Mouse (Mus musculus) thymus, adult 2 months (tissue): ENCODE measurements around the gene Vtn. TPM values are rescaled to one million over a fixed set of nuclear protein-coding genes. Genes with fewer than 3 reads are reported as not detected.

ENCODE experiments used
- DNase-seq: peaks from one replicate; pipeline ENCODE4 v3.0.0; 2021
- H3K27ac ChIP-seq: fragments of 200-500 bp; 2 replicates; pipeline ENCODE4 v1.5.1; 2012; ENCODE audit warnings: low read length, control low read depth; ENCODE audit not compliant: control insufficient read depth, insufficient read depth
- H3K27me3 ChIP-seq: fragments of 200-500 bp; 2 replicates; pipeline ENCODE4 v1.6.1; 2012; ENCODE audit warnings: mild to moderate bottlenecking, low read length, moderate library complexity, mixed read lengths; ENCODE audit not compliant: control insufficient read depth, insufficient read depth
- H3K36me3 ChIP-seq: fragments of 200-500 bp; 2 replicates; pipeline ENCODE4 v1.6.1; 2012; ENCODE audit warnings: mild to moderate bottlenecking, low read length, moderate library complexity; ENCODE audit not compliant: control insufficient read depth, insufficient read depth
- H3K4me1 ChIP-seq: fragments of 200-500 bp; replicated peaks from 2 replicates; pipeline ENCODE4 v1.6.1; 2012; ENCODE audit warnings: low read length; ENCODE audit not compliant: control insufficient read depth, insufficient read depth
- H3K4me3 ChIP-seq: fragments of 200-500 bp; 2 replicates; pipeline ENCODE4 v1.5.1; 2012; ENCODE audit warnings: mild to moderate bottlenecking, low read length, control low read depth, moderate library complexity; ENCODE audit not compliant: control insufficient read depth, insufficient read depth
- CTCF ChIP-seq: fragments of 200-500 bp; IDR thresholded peaks from 2 replicates; pipeline ENCODE4 v1.5.1; 2012; ENCODE audit warnings: mild to moderate bottlenecking, control low read depth, low read length, moderate library complexity, borderline replicate concordance; ENCODE audit not compliant: control insufficient read depth, poor library complexity, insufficient read depth; ENCODE audit errors: extremely low read depth
- POLR2A ChIP-seq: fragments of 200-500 bp; IDR thresholded peaks from 2 replicates; pipeline ENCODE4 v1.6.1; 2012; ENCODE audit warnings: mild to moderate bottlenecking, low read length, control low read depth, moderate library complexity; ENCODE audit not compliant: control insufficient read depth, poor library complexity, insufficient read depth; ENCODE audit errors: extremely low read depth
- WGBS: fragments of 180-500 bp; shearing (Covaris S2); methylation state at CpG from one replicate; pipeline ENCODE4 v1.1.7; 2018; 5-methylcytosine and 5-hydroxymethylcytosine counted together
- polyA plus RNA-seq: library from polyadenylated mRNA; depleted of rRNA; stranded (reverse); fragments of >200 nt; gene quantifications from 2 replicates; pipeline ENCODE4 v1.2.3, GENCODE M21; 2012

The Vtn gene
- polyA plus RNA-seq, 1 experiment, result 5.5 TPM

GRCm38 (mm10) chr11:78495904-78496303 is 3.0 kb upstream of the Vtn start:
- Histone ChIP-seq H3K4me1 (peaks cover 15% of the 10 kb centered on the region), H3K27me3 (peaks cover 6% of the 10 kb centered on the region), H3K4me3 (no peak overlapping the region), H3K36me3 (no peaks in the 10 kb centered on the region), H3K27ac (no peak overlapping the region)
- 17% methylated on average over 6 of the region's 6 CpGs for WGBS
- peak; percentile 15 for DNase-seq
- TF ChIP-seq CTCF (no peak), POLR2A (no peak)

DNA sequence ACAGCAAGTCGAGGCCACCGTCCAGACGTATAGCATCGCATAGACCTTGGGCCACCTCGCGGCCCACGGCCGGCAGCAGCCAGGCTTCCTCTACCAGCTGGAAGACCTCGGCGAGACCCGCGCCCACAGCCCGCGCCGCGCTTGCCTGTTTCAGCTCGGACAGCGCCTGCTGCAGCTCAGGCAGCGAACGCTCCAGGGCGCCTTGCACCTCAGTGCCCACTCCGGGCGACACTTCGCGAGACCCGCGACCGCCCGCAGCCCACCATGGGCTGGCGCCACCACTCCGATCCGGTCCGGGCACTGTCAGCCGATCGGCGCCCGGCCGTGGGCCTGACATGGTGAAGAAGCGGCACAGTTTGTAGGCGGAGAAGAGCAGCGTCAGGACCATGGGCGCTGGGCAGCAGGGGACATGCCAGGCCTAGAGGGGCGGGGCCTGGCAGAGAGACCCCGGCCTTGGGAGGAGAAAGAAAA is 1.8 kb upstream of the Vtn start:
- DNase-seq, result peak; percentile 27
- 2% methylated on average over 44 of the region's 44 CpGs for WGBS
- TF ChIP-seq POLR2A, result no peak
- 0 out of 2 replicates have a peak, but pooled peaks have one; percentile 13 for TF ChIP-seq CTCF
- Histone ChIP-seq H3K4me1 (peaks cover 15% of the 10 kb centered on the region), H3K36me3 (no peaks in the 10 kb centered on the region), H3K4me3 (peak overlapping the region; percentile 43), H3K27me3 (peaks cover 6% of the 10 kb centered on the region), H3K27ac (no peak overlapping the region)

GRCm38 (mm10) chr11:78497544-78498522 is 1.1 kb upstream of the Vtn start, which contains the start of gene Sarm1:
Sarm1 (minus strand) TSS chr11:78497754.
- H3K4me3 ChIP-seq, result peak within 1 kb of the TSS; percentile 43
- peaks cover 15% of the 10 kb centered on the region for H3K4me1 ChIP-seq
- DNase-seq, result peak; percentile 99
- WGBS, result 3% methylated on average over 36 of the region's 36 CpGs
- peaks cover 6% of the 10 kb centered on the region for H3K27me3 ChIP-seq
- no peak within 1 kb of the TSS for H3K27ac ChIP-seq
- no peaks in the 10 kb centered on the region for H3K36me3 ChIP-seq
- no peak for TF ChIP-seq CTCF
- TF ChIP-seq POLR2A, result peak; percentile 19; the same call in 1 of the 2 replicates

GRCm38 (mm10) chr11:78499543-78499942 is 652 bp downstream of the Vtn start:
- WGBS, result 60% methylated on average over 16 of the region's 16 CpGs
- Histone ChIP-seq H3K27ac (no peak overlapping the region), H3K36me3 (no peaks in the 10 kb centered on the region), H3K27me3 (peaks cover 6% of the 10 kb centered on the region), H3K4me1 (peaks cover 15% of the 10 kb centered on the region), H3K4me3 (no peak overlapping the region)
- DNase-seq, result no peak
- no peak for TF ChIP-seq CTCF
- no peak for TF ChIP-seq POLR2A

GRCm38 (mm10) chr11:78500623-78501202 is 1.8 kb downstream of the Vtn start:
- H3K36me3 ChIP-seq, result no peaks in the 10 kb centered on the region
- peaks cover 15% of the 10 kb centered on the region for H3K4me1 ChIP-seq
- WGBS, result 81% methylated on average over 9 of the region's 9 CpGs
- DNase-seq, result no peak
- no peak overlapping the region for H3K4me3 ChIP-seq
- no peak for TF ChIP-seq POLR2A
- no peak for TF ChIP-seq CTCF
- H3K27ac ChIP-seq, result no peak overlapping the region
- H3K27me3 ChIP-seq, result peaks cover 6% of the 10 kb centered on the region

GRCm38 (mm10) chr11:78501529-78501928 is 2.6 kb downstream of the Vtn start:
- Histone ChIP-seq H3K27me3 (peaks cover 6% of the 10 kb centered on the region), H3K4me1 (peaks cover 15% of the 10 kb centered on the region), H3K27ac (no peak overlapping the region), H3K36me3 (no peaks in the 10 kb centered on the region; the same call in 1 of the 2 replicates), H3K4me3 (no peak overlapping the region)
- no peak for TF ChIP-seq CTCF
- no peak for TF ChIP-seq POLR2A
- WGBS, result 82% methylated on average over 20 of the region's 20 CpGs
- no peak for DNase-seq
